Mouse (Mus musculus): ENCODE measurements around the gene Frmd4a.

DNA sequence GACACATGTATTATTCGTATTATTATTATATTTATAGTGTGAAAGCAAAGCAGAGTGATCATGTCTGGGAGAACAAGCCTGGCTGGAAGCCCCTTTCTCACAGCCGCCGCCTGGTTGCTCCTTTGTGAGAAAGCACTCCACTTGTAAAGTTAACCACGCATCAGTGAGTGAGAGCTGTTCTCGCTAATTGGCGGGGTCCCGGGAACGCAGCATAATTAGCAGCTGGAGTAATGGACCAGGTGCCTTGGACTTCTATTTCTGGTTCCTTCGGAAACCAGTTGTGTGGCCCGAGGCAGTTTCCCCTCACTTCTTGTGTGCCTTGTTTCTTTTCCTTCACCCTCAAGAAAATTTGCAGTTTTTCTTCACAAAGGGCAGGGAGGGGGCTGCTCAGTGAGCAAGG is 538.7 kb downstream of the Frmd4a start:
- no peak for TF ChIP-seq POLR2A (IDR thresholded peaks at IDR 0.05; ENCODE audit: borderline replicate concordance, control insufficient read depth, low read depth, low read length)
- no peak for TF ChIP-seq CTCF (IDR thresholded peaks at IDR 0.05; ENCODE audit: control insufficient read depth, insufficient read depth, low read length)

All from bone marrow, adult 2 months (tissue).